Mouse (Mus musculus) liver, postnatal 0 days (tissue): ENCODE data around the gene Tmc3.

Source experiments
- CTCF ChIP-seq: sonication (generic); IDR thresholded peaks from 2 replicates; pipeline ENCODE4 v1.5.1; 2016; ENCODE audit warnings: antibody characterized with exemption, low read depth
- EP300 ChIP-seq: IDR thresholded peaks from 2 replicates; pipeline ENCODE4 v1.6.1; 2016; ENCODE audit warnings: antibody characterized with exemption, low read depth, mild to moderate bottlenecking

DNA sequence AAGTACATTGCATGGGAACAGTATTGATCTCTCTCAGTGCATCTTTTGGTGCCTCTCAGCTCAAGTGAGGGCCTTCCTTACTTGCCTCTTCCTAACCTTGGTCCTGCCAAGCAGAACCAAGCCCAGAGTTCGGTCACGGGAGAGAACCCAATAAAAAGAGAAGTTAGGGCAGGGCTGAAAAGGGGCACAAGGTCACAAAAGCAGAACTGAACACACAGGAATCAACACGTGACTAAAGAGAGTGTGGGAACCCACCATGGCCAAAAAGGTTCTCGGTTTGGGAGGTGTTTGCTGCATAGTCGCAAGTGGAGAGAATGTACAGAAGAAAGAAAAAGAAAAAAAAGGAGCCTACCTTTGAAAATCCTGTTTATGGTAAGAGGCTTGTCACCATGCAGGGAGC, 60.7 kb downstream of the Tmc3 start:
- TF ChIP-seq CTCF = no peak
- no peak for TF ChIP-seq EP300
